Mouse (Mus musculus) spleen, adult 2 months (tissue): ENCODE measurements around the gene Cep85l.

Experiments used
- CTCF ChIP-seq: fragments of 200-500 bp; IDR thresholded peaks from 2 replicates; pipeline ENCODE4 v1.5.1; 2011; ENCODE audit warnings: mild to moderate bottlenecking, inconsistent platforms; ENCODE audit not compliant: insufficient read depth, insufficient read length, insufficient replicate concordance; ENCODE audit errors: extremely low read depth
- POLR2A ChIP-seq: fragments of 200-500 bp; IDR thresholded peaks from 2 replicates; pipeline ENCODE4 v1.6.1; 2011; ENCODE audit warnings: low read depth, low read length, inconsistent platforms

- TF ChIP-seq POLR2A: no peak
- TF ChIP-seq CTCF: no peak
Observed at GRCm38 (mm10) chr10:53421613-53422012, 41.9 kb upstream of the Cep85l start.
